Mouse (Mus musculus) layer of hippocampus, adult 9-10 months (tissue): ENCODE data around the gene Gm20772.
"Not testable (repeated sequence)": the region's sequence is repeated elsewhere in the genome, so short reads cannot be mapped to it uniquely, and the experiment has no call there.

Experiments used
- DNase-seq: peaks from one replicate; pipeline ENCODE4 v3.0.0; 2022; ENCODE audit warnings: low spot score

Gm20772 gene

DNA sequence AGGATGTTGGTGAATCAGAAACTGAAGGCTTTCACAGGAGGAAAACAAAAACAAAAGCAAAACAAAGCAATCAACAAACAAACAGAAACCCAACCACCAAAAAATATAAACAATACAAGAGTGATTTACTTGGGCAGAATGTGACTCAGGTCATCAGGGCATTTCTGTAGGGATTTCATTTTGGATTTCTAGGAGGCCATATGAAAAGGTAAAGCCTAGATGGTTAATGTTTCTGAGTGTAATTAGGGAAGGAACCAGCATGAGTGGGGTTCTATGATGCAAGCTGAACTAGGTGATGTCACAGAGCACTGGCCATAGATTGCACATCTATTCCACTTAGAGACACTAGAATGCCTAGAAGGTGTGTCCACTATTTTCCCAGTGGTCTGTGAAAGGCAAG lies at the start of gene Gm20772, which contains the start of gene Gm20831:
TSS of gene Gm20772 (plus strand) at position 301 of the 400 bp plus-strand sequence.
TSS of gene Gm20831 (plus strand) at position 301 of the 400 bp plus-strand sequence.
- not testable (repeated sequence) for DNase-seq

DNA sequence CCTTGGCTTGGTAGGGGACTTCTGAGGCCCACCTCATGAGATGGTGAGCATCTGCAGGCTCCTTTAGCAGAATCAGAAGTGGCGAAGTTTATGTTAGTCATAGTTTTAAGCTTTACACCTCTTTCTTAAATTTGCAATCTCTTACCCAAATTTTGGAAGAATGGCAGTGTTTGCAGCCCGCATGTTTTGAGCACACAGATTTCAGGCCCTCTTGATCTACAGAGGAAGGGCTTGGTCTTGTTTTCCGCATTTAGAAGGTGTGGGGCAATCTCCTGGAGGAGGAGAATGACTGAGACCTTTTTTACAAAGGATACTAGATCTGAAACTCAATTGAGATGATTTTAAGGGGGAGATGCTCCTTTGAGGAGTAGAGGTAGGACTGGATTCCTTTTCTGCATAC lies 28.4 kb upstream of the Gm20772 start, which contains the start of gene Gm21904:
TSS of gene Gm21904 (minus strand) at position 101 of the 400 bp plus-strand sequence.
- DNase-seq: not testable (repeated sequence)
